Mouse (Mus musculus): ENCODE measurements around the gene Rgs16. TPM values are rescaled to one million over a fixed set of nuclear protein-coding genes. Genes with fewer than 3 reads are reported as not detected.

Gene Rgs16
- total RNA-seq (2021): 1 to 10 TPM; 1.3 to 6.1 TPM
- long read RNA-seq, experiment 1, partial matches to known transcripts: 0 of 3 reads
- long read RNA-seq, experiment 1, other reads (novel, unspliced or antisense): 0 of 3 reads
- long read RNA-seq, experiment 2, transcript Rgs16-201 (5 exons, 2,339 nt): major isoform, 38 of 46 reads
- long read RNA-seq, experiment 2, partial matches to known transcripts: 2 of 46 reads
- long read RNA-seq, experiment 2, other reads (novel, unspliced or antisense): 6 of 46 reads

GRCm38 (mm10) chr1:153740145-153740544 is at the start of gene Rgs16:
Gene Rgs16, plus strand, starts transcription at chr1:153740349.
- peak; percentile 85 to 91 for DNase-seq (ENCODE audit: low spot score in 2 of 2)

- no peak for DNase-seq (ENCODE audit: low spot score in 2 of 2)
These were observed 47.6 kb upstream of the Rgs16 start for GRCm38 (mm10) chr1:153692526-153692925.

- no peak for DNase-seq (ENCODE audit: low spot score in 2 of 2)
These were observed 45.6 kb upstream of the Rgs16 start for GRCm38 (mm10) chr1:153694372-153695120.

GRCm38 (mm10) chr1:153695398-153695797 is 44.8 kb upstream of the Rgs16 start:
- no peak for DNase-seq (ENCODE audit: low spot score in 2 of 2)

GRCm38 (mm10) chr1:153696093-153696492 is 44.1 kb upstream of the Rgs16 start:
- DNase-seq (ENCODE audit: low spot score in 2 of 2): no peak

- DNase-seq (ENCODE audit: low spot score in 2 of 2): no peak
These were observed 43.6 kb upstream of the Rgs16 start for GRCm38 (mm10) chr1:153696541-153696940.

GRCm38 (mm10) chr1:153697581-153698251 is 42.4 kb upstream of the Rgs16 start:
- no peak for DNase-seq (ENCODE audit: low spot score in 2 of 2)

- no peak for DNase-seq (ENCODE audit: low spot score in 2 of 2)
These were observed 41.7 kb upstream of the Rgs16 start for GRCm38 (mm10) chr1:153698311-153699084.

GRCm38 (mm10) chr1:153700448-153701063 is 39.6 kb upstream of the Rgs16 start:
- no peak for DNase-seq (ENCODE audit: low spot score in 2 of 2)

GRCm38 (mm10) chr1:153701461-153701860 is 38.7 kb upstream of the Rgs16 start:
- no peak for DNase-seq (ENCODE audit: low spot score in 2 of 2)

- DNase-seq (ENCODE audit: low spot score in 2 of 2): no peak
These were observed 37.8 kb upstream of the Rgs16 start for GRCm38 (mm10) chr1:153702166-153702852.

- no peak for DNase-seq (ENCODE audit: low spot score in 2 of 2)
These were observed 37.2 kb upstream of the Rgs16 start for GRCm38 (mm10) chr1:153702853-153703410.

- no peak for DNase-seq (ENCODE audit: low spot score in 2 of 2)
These were observed 36.6 kb upstream of the Rgs16 start for GRCm38 (mm10) chr1:153703445-153703991.

GRCm38 (mm10) chr1:153704174-153704573 is 36.0 kb upstream of the Rgs16 start:
- no peak for DNase-seq (ENCODE audit: low spot score in 2 of 2)

GRCm38 (mm10) chr1:153704996-153705395 is 35.2 kb upstream of the Rgs16 start:
- no peak for DNase-seq (ENCODE audit: low spot score in 2 of 2)

- DNase-seq (ENCODE audit: low spot score in 2 of 2): no peak
These were observed 31.5 kb upstream of the Rgs16 start for GRCm38 (mm10) chr1:153708626-153709025.

- DNase-seq (ENCODE audit: low spot score in 2 of 2): no peak
These were observed 30.7 kb upstream of the Rgs16 start for GRCm38 (mm10) chr1:153709451-153709850.

- no peak for DNase-seq (ENCODE audit: low spot score in 2 of 2)
These were observed 28.4 kb upstream of the Rgs16 start for GRCm38 (mm10) chr1:153711544-153712262.

GRCm38 (mm10) chr1:153712633-153713032 is 27.5 kb upstream of the Rgs16 start:
- no peak for DNase-seq (ENCODE audit: low spot score in 2 of 2)

Measured in adrenal gland, adult 18-20 months (tissue).